Mouse (Mus musculus) hindbrain, embryonic 12.5 days (tissue): ENCODE data around the gene Col6a4. TPM values are rescaled to one million over a fixed set of nuclear protein-coding genes. Genes with fewer than 3 reads are reported as not detected.

Experiments used
- ATAC-seq: fragments of 200-750 bp; cut with Nextera tagmentation; 2 replicates; pipeline ENCODE4 v1.8.0; 2017; ENCODE audit warnings: moderate TSS enrichment; ENCODE audit not compliant: low FRiP score
- H3K27ac ChIP-seq: fragments of 300-500 bp; sonication (generic); 2 replicates; pipeline ENCODE4 v1.5.1; 2016; ENCODE audit warnings: mild to moderate bottlenecking
- H3K27me3 ChIP-seq: fragments of 300-500 bp; sonication (generic); 2 replicates; pipeline ENCODE4 v1.6.1; 2016; ENCODE audit warnings: mild to moderate bottlenecking
- H3K36me3 ChIP-seq: fragments of 300-500 bp; sonication (generic); 2 replicates; pipeline ENCODE4 v1.6.1; 2016; ENCODE audit warnings: mild to moderate bottlenecking
- H3K4me1 ChIP-seq: fragments of 300-500 bp; sonication (generic); 2 replicates; pipeline ENCODE4 v1.6.1; 2016
- H3K4me2 ChIP-seq: fragments of 300-500 bp; sonication (generic); replicated peaks from 2 replicates; pipeline ENCODE4 v1.6.1; 2016; ENCODE audit warnings: mild to moderate bottlenecking
- H3K4me3 ChIP-seq: fragments of 300-500 bp; sonication (generic); 2 replicates; pipeline ENCODE4 v1.5.1; 2016; ENCODE audit warnings: mild to moderate bottlenecking
- H3K9ac ChIP-seq: fragments of 300-500 bp; sonication (generic); 2 replicates; pipeline ENCODE4 v1.6.1; 2016; ENCODE audit warnings: mild to moderate bottlenecking, moderate library complexity
- H3K9me3 ChIP-seq: fragments of 300-500 bp; sonication (generic); replicated peaks from 2 replicates; pipeline ENCODE4 v1.6.1; 2016; ENCODE audit warnings: mild to moderate bottlenecking
- WGBS: fragments of 180-500 bp; shearing (Covaris S2); methylation state at CpG from one replicate; pipeline ENCODE4 v1.1.7; 2016; 5-methylcytosine and 5-hydroxymethylcytosine counted together
- polyA plus RNA-seq: library from polyadenylated mRNA; unstranded; fragments of >200 nt; fragmentation: Nextera tagmentation; extraction: Ambion mirVana; gene quantifications from 2 replicates; pipeline ENCODE4 v1.2.1, GENCODE M21; 2016

The Col6a4 gene
- polyA plus RNA-seq, 1 experiment from 2014 or later: 0.37 TPM

- H3K27me3 ChIP-seq: no peaks in the 10 kb centered on the region
- no peak overlapping the region for H3K9ac ChIP-seq
- 90% methylated on average over 4 of the region's 4 CpGs for WGBS
- H3K27ac ChIP-seq: no peak overlapping the region
- no peak for ATAC-seq
- H3K4me2 ChIP-seq: no peak overlapping the region
- H3K9me3 ChIP-seq: no peaks in the 10 kb centered on the region
- H3K4me3 ChIP-seq: no peak overlapping the region
- H3K4me1 ChIP-seq: no peaks in the 10 kb centered on the region
- no peaks in the 10 kb centered on the region for H3K36me3 ChIP-seq
Measured at GRCm38 (mm10) chr9:106053446-106053845, 43.1 kb downstream of the Col6a4 start.

- Histone ChIP-seq H3K36me3 (no peaks in the 10 kb centered on the region), H3K4me1 (no peaks in the 10 kb centered on the region), H3K9me3 (no peaks in the 10 kb centered on the region), H3K4me3 (no peak overlapping the region), H3K9ac (no peak overlapping the region), H3K27me3 (no peaks in the 10 kb centered on the region), H3K27ac (no peak overlapping the region), H3K4me2 (no peak overlapping the region)
- ATAC-seq: no peak
- WGBS: 70% methylated on average over 9 of the region's 9 CpGs
Measured at GRCm38 (mm10) chr9:106043921-106044503, 52.6 kb downstream of the Col6a4 start.

- WGBS: 76% methylated on average over 8 of the region's 8 CpGs
- no peak for ATAC-seq
- H3K9me3 ChIP-seq: no peaks in the 10 kb centered on the region
Measured at GRCm38 (mm10) chr9:106039915-106040659, 56.5 kb downstream of the Col6a4 start.

DNA sequence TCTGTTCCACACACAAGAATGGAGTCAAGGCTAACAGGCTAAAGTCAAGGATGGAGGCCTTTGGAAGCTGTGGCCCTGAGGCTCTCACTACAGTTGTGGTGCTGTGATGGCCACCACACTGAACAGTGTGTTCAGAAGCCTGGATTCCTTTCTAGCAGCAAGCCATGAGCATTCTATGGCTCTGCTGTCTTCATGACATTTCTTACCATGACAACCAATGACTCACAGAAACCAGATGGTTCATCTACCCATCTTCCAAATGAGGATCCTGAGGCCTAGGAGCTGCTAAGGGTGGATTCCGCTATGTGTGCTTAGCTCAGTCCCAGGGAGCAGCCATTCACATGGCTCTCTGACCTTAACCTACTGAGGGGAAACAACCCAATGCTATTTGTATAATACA, 57.3 kb downstream of the Col6a4 start:
- H3K4me1 ChIP-seq: no peaks in the 10 kb centered on the region
- H3K27ac ChIP-seq: no peak overlapping the region
- H3K4me2 ChIP-seq: no peak overlapping the region
- WGBS: 78% methylated on average over 1 of the region's 1 CpGs
- H3K9me3 ChIP-seq: no peaks in the 10 kb centered on the region
- H3K9ac ChIP-seq: no peak overlapping the region
- ATAC-seq: no peak
- no peak overlapping the region for H3K4me3 ChIP-seq
- H3K36me3 ChIP-seq: no peaks in the 10 kb centered on the region
- H3K27me3 ChIP-seq: no peaks in the 10 kb centered on the region

More at GRCm38 (mm10) chr9:106039915-106040659, 56.5 kb downstream of the Col6a4 start:
- Histone ChIP-seq H3K27me3 (no peaks in the 10 kb centered on the region), H3K27ac (no peak overlapping the region), H3K4me1 (no peaks in the 10 kb centered on the region), H3K36me3 (no peaks in the 10 kb centered on the region), H3K4me2 (no peak overlapping the region), H3K4me3 (no peak overlapping the region), H3K9ac (no peak overlapping the region)

GRCm38 (mm10) chr9:106038865-106039264, 57.7 kb downstream of the Col6a4 start:
- no peak overlapping the region for H3K27ac ChIP-seq
- no peaks in the 10 kb centered on the region for H3K27me3 ChIP-seq
- H3K9ac ChIP-seq: no peak overlapping the region
- ATAC-seq: no peak
- H3K4me3 ChIP-seq: no peak overlapping the region
- H3K4me1 ChIP-seq: no peaks in the 10 kb centered on the region
- no peaks in the 10 kb centered on the region for H3K9me3 ChIP-seq
- WGBS: 8% methylated on average over 4 of the region's 4 CpGs
- H3K4me2 ChIP-seq: no peak overlapping the region
- no peaks in the 10 kb centered on the region for H3K36me3 ChIP-seq

DNA sequence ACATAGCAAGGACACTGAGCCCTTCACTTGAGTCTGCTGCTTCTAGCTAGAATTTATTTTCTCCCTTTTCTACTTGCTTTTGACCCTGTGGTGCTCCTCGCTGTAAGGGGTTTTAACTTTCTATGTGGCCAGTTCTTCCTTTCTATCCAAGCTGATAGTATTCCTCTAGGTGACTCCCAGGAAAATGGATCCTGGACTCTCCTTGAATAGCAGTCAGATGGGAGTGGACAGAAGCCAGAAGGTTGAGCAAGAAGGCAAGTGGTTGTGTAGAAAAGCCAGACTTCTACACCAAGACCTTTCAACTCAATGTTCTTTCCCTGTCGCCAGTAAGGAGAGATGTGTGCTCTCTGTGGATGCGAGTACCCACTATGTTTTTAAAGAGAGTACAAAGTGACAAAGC, 80.9 kb downstream of the Col6a4 start:
- whole genome bisulfite sequencing: 83% methylated on average over 3 of the region's 3 CpGs
- Histone ChIP-seq H3K9ac (no peak overlapping the region), H3K4me3 (no peak overlapping the region)

GRCm38 (mm10) chr9:106013139-106013538, 83.4 kb downstream of the Col6a4 start:
- no peak for ATAC-seq
- Histone ChIP-seq H3K4me2 (no peak overlapping the region), H3K36me3 (no peaks in the 10 kb centered on the region), H3K9ac (no peak overlapping the region), H3K27ac (no peak overlapping the region), H3K27me3 (no peaks in the 10 kb centered on the region), H3K4me1 (no peaks in the 10 kb centered on the region), H3K4me3 (no peak overlapping the region), H3K9me3 (no peaks in the 10 kb centered on the region)
- WGBS: 90% methylated on average over 11 of the region's 11 CpGs

More for the DNA sequence above, 80.9 kb downstream of the Col6a4 start:
- H3K36me3 ChIP-seq: no peaks in the 10 kb centered on the region
- no peak overlapping the region for H3K4me2 ChIP-seq
- ATAC-seq: no peak
- no peaks in the 10 kb centered on the region for H3K27me3 ChIP-seq
- no peak overlapping the region for H3K27ac ChIP-seq
- H3K9me3 ChIP-seq: no peaks in the 10 kb centered on the region
- no peaks in the 10 kb centered on the region for H3K4me1 ChIP-seq

DNA sequence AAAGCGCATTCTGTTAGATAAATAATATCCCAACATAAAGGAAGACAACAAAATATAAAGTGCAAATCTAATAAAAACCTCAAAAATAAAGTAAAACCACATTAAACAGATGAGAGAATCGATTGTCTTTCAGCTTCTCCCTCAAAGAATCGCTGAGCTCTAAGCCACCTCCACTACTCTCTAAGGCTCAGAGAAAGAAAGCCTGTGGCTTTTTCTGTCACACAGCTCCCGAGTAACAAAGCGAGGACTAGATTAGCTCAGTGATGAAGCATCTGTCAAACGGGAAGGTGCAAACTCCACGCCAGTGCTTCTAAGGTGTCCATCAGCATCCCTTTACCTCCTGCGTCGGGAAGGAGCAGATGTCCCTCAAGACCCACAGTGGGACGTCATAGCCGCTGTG, 98.6 kb downstream of the Col6a4 start:
- Histone ChIP-seq H3K27ac (no peak overlapping the region), H3K9me3 (0 out of 2 replicates have a peak, but pooled peaks cover 6% of the 10 kb centered on the region), H3K4me1 (no peaks in the 10 kb centered on the region), H3K36me3 (no peaks in the 10 kb centered on the region), H3K4me3 (no peak overlapping the region), H3K4me2 (no peak overlapping the region), H3K9ac (no peak overlapping the region), H3K27me3 (no peaks in the 10 kb centered on the region)
- ATAC-seq: no peak
- 65% methylated on average over 11 of the region's 11 CpGs for WGBS

- Histone ChIP-seq H3K36me3 (no peaks in the 10 kb centered on the region), H3K4me3 (no peak overlapping the region), H3K27ac (no peak overlapping the region), H3K4me1 (no peaks in the 10 kb centered on the region), H3K9ac (no peak overlapping the region), H3K27me3 (no peaks in the 10 kb centered on the region), H3K4me2 (no peak overlapping the region), H3K9me3 (0 out of 2 replicates have a peak, but pooled peaks cover 6% of the 10 kb centered on the region)
- 84% methylated on average over 6 of the region's 6 CpGs for WGBS
- no peak for ATAC-seq
Measured at GRCm38 (mm10) chr9:105992425-105992824, 104.2 kb downstream of the Col6a4 start.

- Histone ChIP-seq H3K36me3 (no peaks in the 10 kb centered on the region), H3K9ac (no peak overlapping the region), H3K4me2 (no peak overlapping the region), H3K4me3 (no peak overlapping the region), H3K4me1 (peaks cover 4% of the 10 kb centered on the region), H3K27me3 (no peaks in the 10 kb centered on the region), H3K27ac (no peak overlapping the region), H3K9me3 (0 out of 2 replicates have a peak, but pooled peaks cover 3% of the 10 kb centered on the region)
- ATAC-seq: no peak
- WGBS: 79% methylated on average over 6 of the region's 6 CpGs
Measured at GRCm38 (mm10) chr9:105990099-105990498, 106.5 kb downstream of the Col6a4 start.

- WGBS: 86% methylated on average over 6 of the region's 6 CpGs
- H3K27ac ChIP-seq: no peak overlapping the region
- ATAC-seq: no peak
Measured at GRCm38 (mm10) chr9:105989468-105989867, 107.1 kb downstream of the Col6a4 start.

DNA sequence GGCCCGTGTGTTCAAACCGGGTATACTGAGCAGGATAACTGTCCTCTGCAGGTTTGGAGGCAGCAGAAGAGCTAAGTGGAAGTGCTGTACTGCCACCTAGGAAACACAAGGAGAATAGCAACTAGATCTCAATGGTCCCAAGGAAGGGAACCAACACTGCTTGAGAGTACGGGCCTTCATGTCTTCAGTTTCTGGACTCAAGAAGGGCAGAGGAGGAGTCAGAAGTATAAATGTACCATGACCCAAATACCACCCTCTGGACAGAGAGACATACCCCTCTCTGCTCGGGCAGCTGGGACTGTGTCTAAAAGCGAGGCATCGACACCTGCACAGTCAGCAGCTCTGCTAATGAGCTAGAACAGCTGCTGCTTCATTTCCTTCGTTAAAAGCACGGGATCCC, 108.5 kb downstream of the Col6a4 start:
- no peak overlapping the region for H3K27ac ChIP-seq
- H3K4me1 ChIP-seq: peaks cover 8% of the 10 kb centered on the region
- H3K4me2 ChIP-seq: no peak overlapping the region
- H3K4me3 ChIP-seq: no peak overlapping the region
- WGBS: 70% methylated on average over 8 of the region's 8 CpGs
- no peak overlapping the region for H3K9ac ChIP-seq
- no peaks in the 10 kb centered on the region for H3K9me3 ChIP-seq
- no peaks in the 10 kb centered on the region for H3K36me3 ChIP-seq
- no peaks in the 10 kb centered on the region for H3K27me3 ChIP-seq
- no peak; the same call in 1 of the 2 replicates for ATAC-seq

More at GRCm38 (mm10) chr9:105989468-105989867, 107.1 kb downstream of the Col6a4 start:
- Histone ChIP-seq H3K27me3 (no peaks in the 10 kb centered on the region), H3K36me3 (no peaks in the 10 kb centered on the region), H3K9me3 (no peaks in the 10 kb centered on the region), H3K4me3 (no peak overlapping the region), H3K4me1 (peaks cover 8% of the 10 kb centered on the region), H3K4me2 (no peak overlapping the region), H3K9ac (no peak overlapping the region)
